Mouse (Mus musculus) adrenal gland, postnatal 4 days (tissue): ENCODE data around the gene Nhlrc3. TPM values are rescaled to one million over a fixed set of nuclear protein-coding genes. Genes with fewer than 3 reads are reported as not detected.

Experiments used
- total RNA-seq, 2 experiments: library from RNA; stranded (reverse); gene quantifications; 2 replicates each; pipeline ENCODE4 v1.2.3; 2021

The Nhlrc3 gene
- total RNA-seq, 2 experiments from 2014 or later, result 19.1 to 19.4 TPM

Other genes with a start within 250 kb of the Nhlrc3 start
- gene Proser1, start 334 bp upstream of the Nhlrc3 start, total RNA-seq, result 10 to 100 TPM; 39.8 to 41.4 TPM
- not detected for gene Stoml3, start 25.3 kb upstream of the Nhlrc3 start, total RNA-seq
- gene Frem2, start 194.0 kb upstream of the Nhlrc3 start, total RNA-seq, result 1 to 10 TPM; 3.8 to 9.6 TPM